Mouse (Mus musculus): Measurements from ENCODE around the gene Sbk2. TPM values are rescaled to one million over a fixed set of nuclear protein-coding genes. Genes with fewer than 3 reads are reported as not detected.

The Sbk2 gene
- total and polyA plus RNA-seq, 3 experiments: 0.10 to 0.30 TPM; not detected in 1

- in situ Hi-C loops (cut with MboI; ENCODE audit: low pct_ligation_motif_present, low pct_unique_long_range_greater_than_20kb, low sequenced_read_pairs) (no loop called here), dilution Hi-C loops (cut with MboI; ENCODE audit: extremely low pct_ligation_motif_present, extremely low pct_unique_long_range_greater_than_20kb, low sequenced_read_pairs) (no loop called here)
- peak overlapping the region; percentile 5; the same call in 1 of the 2 replicates for H3K4me2 ChIP-seq (ENCODE audit: insufficient read depth, low read depth, poor library complexity, severe bottlenecking)
- H3K9ac ChIP-seq (ENCODE audit: insufficient read depth, low read depth): no peak overlapping the region
- 0 out of 4 replicates have a peak, but pooled peaks cover 2 to 6% of the 10 kb centered on the region in 2 experiments for H3K4me1 ChIP-seq (ENCODE audit: control insufficient read depth in 1 of 2, insufficient read depth in 2 of 2)
- DNase-seq (ENCODE audit: extremely low read depth): peak; percentile 21
- peaks cover 8% of the 10 kb centered on the region for H3K9me3 ChIP-seq (replicated peaks; ENCODE audit: low read length)
- H3K79me2 ChIP-seq (replicated peaks; ENCODE audit: control insufficient read depth, extremely low read depth, insufficient read depth, poor library complexity, severe bottlenecking): no peaks in the 10 kb centered on the region
- H3K27ac ChIP-seq (ENCODE audit: insufficient read depth, low read depth): no peak overlapping the region
- TF ChIP-seq MAX (IDR thresholded peaks at IDR 0.05; ENCODE audit: low read length) (no peak), JUN (IDR thresholded peaks at IDR 0.05; ENCODE audit: insufficient read depth, low read depth, low read length) (no peak), USF1 (IDR thresholded peaks at IDR 0.05; ENCODE audit: low read depth, low read length) (no peak), GABPA (IDR thresholded peaks at IDR 0.05; ENCODE audit: insufficient replicate concordance, low read depth, low read length) (no peak), HCFC1 (IDR thresholded peaks at IDR 0.05; ENCODE audit: low read depth, low read length) (no peak), KAT2A (IDR thresholded peaks at IDR 0.05; ENCODE audit: insufficient replicate concordance, low read length) (no peak), NELFE (IDR thresholded peaks at IDR 0.05; ENCODE audit: low read depth, low read length) (no peak), SMC3 (IDR thresholded peaks at IDR 0.05; ENCODE audit: low read depth, low read length) (no peak), NRF1 (IDR thresholded peaks at IDR 0.05; ENCODE audit: low read depth, low read length) (no peak), CHD2 (IDR thresholded peaks at IDR 0.05; ENCODE audit: low read length) (no peak), JUND (conservative IDR thresholded peaks at IDR 0.05; ENCODE audit: low read depth, low read length) (no peak)
- H3K4me3 ChIP-seq (replicated peaks in 1 of 3; ENCODE audit: low read depth in 2 of 3, low read length in 2 of 3, poor library complexity in 1 of 3): no peak overlapping the region
- H3K27me3 ChIP-seq (replicated peaks): peaks cover 61% of the 10 kb centered on the region
- no peaks in the 10 kb centered on the region for H3K36me3 ChIP-seq (replicated peaks in 1 of 2; ENCODE audit: control insufficient read depth in 1 of 2, insufficient read depth in 1 of 2, low read length in 1 of 2)
These were observed 8.3 kb upstream of the Sbk2 start for GRCm38 (mm10) chr7:4972321-4973047.

GRCm38 (mm10) chr7:4971710-4972109, 7.5 kb upstream of the Sbk2 start:
- dilution Hi-C loops (cut with MboI; ENCODE audit: extremely low pct_ligation_motif_present, extremely low pct_unique_long_range_greater_than_20kb, low sequenced_read_pairs): no loop called here
- Histone ChIP-seq H3K4me3 (replicated peaks in 1 of 3; ENCODE audit: low read depth in 2 of 3, low read length in 2 of 3, poor library complexity in 1 of 3) (no peak overlapping the region), H3K9me3 (replicated peaks; ENCODE audit: low read length) (peaks cover 4% of the 10 kb centered on the region), H3K79me2 (replicated peaks; ENCODE audit: control insufficient read depth, extremely low read depth, insufficient read depth, poor library complexity, severe bottlenecking) (no peaks in the 10 kb centered on the region), H3K4me2 (ENCODE audit: insufficient read depth, low read depth, poor library complexity, severe bottlenecking) (no peak overlapping the region), H3K27me3 (replicated peaks) (peaks cover 68% of the 10 kb centered on the region), H3K36me3 (replicated peaks in 1 of 2; ENCODE audit: control insufficient read depth in 1 of 2, insufficient read depth in 1 of 2, low read length in 1 of 2) (no peaks in the 10 kb centered on the region), H3K27ac (ENCODE audit: insufficient read depth, low read depth) (no peak overlapping the region), H3K9ac (ENCODE audit: insufficient read depth, low read depth) (no peak overlapping the region), H3K4me1 (ENCODE audit: control insufficient read depth in 1 of 2, insufficient read depth in 2 of 2) (0 out of 4 replicates have a peak, but pooled peaks cover 2 to 6% of the 10 kb centered on the region in 2 experiments)
- TF ChIP-seq ZC3H11A (IDR thresholded peaks at IDR 0.05; ENCODE audit: low read depth, low read length): no peak
- TF ChIP-seq ZMIZ1 (IDR thresholded peaks at IDR 0.05; ENCODE audit: low read depth, low read length): no peak
- no peak for TF ChIP-seq ZNF384 (IDR thresholded peaks at IDR 0.05; ENCODE audit: low read depth, low read length)
- TF ChIP-seq HCFC1 (IDR thresholded peaks at IDR 0.05; ENCODE audit: low read depth, low read length): no peak
- no peak for TF ChIP-seq KAT2A (IDR thresholded peaks at IDR 0.05; ENCODE audit: insufficient replicate concordance, low read length)
- no peak for TF ChIP-seq MAZ (IDR thresholded peaks at IDR 0.05; ENCODE audit: low read depth, low read length)
- TF ChIP-seq POLR2AphosphoS2 (IDR thresholded peaks at IDR 0.05; ENCODE audit: low read depth, low read length): no peak
- TF ChIP-seq MAX (IDR thresholded peaks at IDR 0.05; ENCODE audit: low read length): no peak
- in situ Hi-C loops (cut with MboI; ENCODE audit: low pct_ligation_motif_present, low pct_unique_long_range_greater_than_20kb, low sequenced_read_pairs): no loop called here
- DNase-seq (ENCODE audit: extremely low read depth): no peak
